Mouse (Mus musculus): ENCODE data around the gene Fam129a. TPM values are rescaled to one million over a fixed set of nuclear protein-coding genes. Genes with fewer than 3 reads are reported as not detected.

Fam129a gene
- total and polyA plus RNA-seq, 2 experiments from 2014 or later: 0.75 to 2.9 TPM

- H3K4me3 ChIP-seq (ENCODE audit: low read depth, low read length): no peak overlapping the region
- no peak overlapping the region for H3K9ac ChIP-seq
- DNase-seq (no peak), ATAC-seq (peak; percentile 64)
- no peak overlapping the region for H3K4me2 ChIP-seq (ENCODE audit: low read depth)
- no peaks in the 10 kb centered on the region for H3K4me1 ChIP-seq (ENCODE audit: insufficient read depth)
- 77% methylated on average over 7 of the region's 7 CpGs for WGBS
- H3K9me3 ChIP-seq (ENCODE audit: low read length): no peaks in the 10 kb centered on the region
- no peak overlapping the region for H3K27ac ChIP-seq (ENCODE audit: low read depth, low read length)
- TF ChIP-seq CTCF (IDR thresholded peaks at IDR 0.05; ENCODE audit: low read depth): peak; percentile 54
- H3K36me3 ChIP-seq (ENCODE audit: insufficient read depth): no peaks in the 10 kb centered on the region
- H3K27me3 ChIP-seq (ENCODE audit: insufficient read depth, low read length): no peaks in the 10 kb centered on the region
Observed at GRCm38 (mm10) chr1:151699363-151699762, 128.4 kb downstream of the Fam129a start.

- TF ChIP-seq CTCF (IDR thresholded peaks at IDR 0.05; ENCODE audit: low read depth): no peak
- Histone ChIP-seq H3K4me3 (ENCODE audit: low read depth, low read length) (no peak overlapping the region), H3K27ac (ENCODE audit: low read depth, low read length) (no peak overlapping the region), H3K27me3 (ENCODE audit: insufficient read depth, low read length) (no peaks in the 10 kb centered on the region), H3K9me3 (ENCODE audit: low read length) (no peaks in the 10 kb centered on the region), H3K36me3 (ENCODE audit: insufficient read depth) (no peaks in the 10 kb centered on the region), H3K9ac (no peak overlapping the region), H3K4me1 (ENCODE audit: insufficient read depth) (no peaks in the 10 kb centered on the region), H3K4me2 (ENCODE audit: low read depth) (no peak overlapping the region)
- WGBS: 25% methylated on average over 1 of the region's 1 CpGs
- DNase-seq (no peak), ATAC-seq (no peak)
Observed at GRCm38 (mm10) chr1:151702816-151703215, 131.8 kb downstream of the Fam129a start.

- Histone ChIP-seq H3K36me3 (ENCODE audit: insufficient read depth) (no peaks in the 10 kb centered on the region), H3K4me3 (ENCODE audit: low read depth, low read length) (no peak overlapping the region), H3K4me2 (ENCODE audit: low read depth) (peak overlapping the region; percentile 29; the same call in 1 of the 2 replicates), H3K9ac (peak overlapping the region; percentile 26; the same call in 1 of the 2 replicates), H3K27ac (ENCODE audit: low read depth, low read length) (no peak overlapping the region), H3K4me1 (ENCODE audit: insufficient read depth) (no peaks in the 10 kb centered on the region), H3K9me3 (ENCODE audit: low read length) (no peaks in the 10 kb centered on the region), H3K27me3 (ENCODE audit: insufficient read depth, low read length) (no peaks in the 10 kb centered on the region; the same call in 1 of the 2 replicates)
- DNase-seq: peak; percentile 90
- TF ChIP-seq CTCF (IDR thresholded peaks at IDR 0.05; ENCODE audit: low read depth): peak; percentile 99
- peak; percentile 90 for ATAC-seq
- WGBS: 42% methylated on average over 11 of the region's 11 CpGs
Observed at GRCm38 (mm10) chr1:151705723-151706396, 134.9 kb downstream of the Fam129a start.

- H3K27me3 ChIP-seq (ENCODE audit: insufficient read depth, low read length): no peaks in the 10 kb centered on the region; the same call in 1 of the 2 replicates
- H3K27ac ChIP-seq (ENCODE audit: low read depth, low read length): no peak overlapping the region
- ATAC-seq: peak; percentile 25
- no peaks in the 10 kb centered on the region for H3K36me3 ChIP-seq (ENCODE audit: insufficient read depth)
- H3K4me1 ChIP-seq (ENCODE audit: insufficient read depth): no peaks in the 10 kb centered on the region
- no peak for TF ChIP-seq CTCF (IDR thresholded peaks at IDR 0.05; ENCODE audit: low read depth)
- H3K4me2 ChIP-seq (ENCODE audit: low read depth): no peak overlapping the region
- H3K9ac ChIP-seq: no peak overlapping the region
- no peak overlapping the region for H3K4me3 ChIP-seq (ENCODE audit: low read depth, low read length)
- DNase-seq: no peak
- no peaks in the 10 kb centered on the region for H3K9me3 ChIP-seq (ENCODE audit: low read length)
- 86% methylated on average over 3 of the region's 3 CpGs for WGBS
Observed at GRCm38 (mm10) chr1:151706397-151706752, 135.4 kb downstream of the Fam129a start.

GRCm38 (mm10) chr1:151708966-151709733 is 138.2 kb downstream of the Fam129a start:
- no peak overlapping the region for H3K9ac ChIP-seq
- no peak overlapping the region for H3K4me3 ChIP-seq (ENCODE audit: low read depth, low read length)
- H3K9me3 ChIP-seq (ENCODE audit: low read length): no peaks in the 10 kb centered on the region
- no peak overlapping the region for H3K27ac ChIP-seq (ENCODE audit: low read depth, low read length)
- DNase-seq (peak; percentile 43), ATAC-seq (no peak)
- no peaks in the 10 kb centered on the region; the same call in 1 of the 2 replicates for H3K27me3 ChIP-seq (ENCODE audit: insufficient read depth, low read length)
- 59% methylated on average over 13 of the region's 13 CpGs for WGBS
- no peaks in the 10 kb centered on the region for H3K4me1 ChIP-seq (ENCODE audit: insufficient read depth)
- H3K4me2 ChIP-seq (ENCODE audit: low read depth): no peak overlapping the region
- TF ChIP-seq CTCF (IDR thresholded peaks at IDR 0.05; ENCODE audit: low read depth): no peak
- H3K36me3 ChIP-seq (ENCODE audit: insufficient read depth): no peaks in the 10 kb centered on the region

- Histone ChIP-seq H3K4me3 (ENCODE audit: low read depth, low read length) (no peak overlapping the region), H3K36me3 (ENCODE audit: insufficient read depth) (no peaks in the 10 kb centered on the region)
- no peak for DNase-seq
Observed at GRCm38 (mm10) chr1:151709734-151710022, 138.7 kb downstream of the Fam129a start.

GRCm38 (mm10) chr1:151710424-151711055 is 139.6 kb downstream of the Fam129a start:
- no peaks in the 10 kb centered on the region for H3K9me3 ChIP-seq (ENCODE audit: low read length)
- no peak overlapping the region for H3K4me2 ChIP-seq (ENCODE audit: low read depth)
- WGBS: 58% methylated on average over 5 of the region's 5 CpGs
- H3K36me3 ChIP-seq (ENCODE audit: insufficient read depth): no peaks in the 10 kb centered on the region
- no peak overlapping the region for H3K9ac ChIP-seq
- no peak for TF ChIP-seq CTCF (IDR thresholded peaks at IDR 0.05; ENCODE audit: low read depth)
- H3K4me3 ChIP-seq (ENCODE audit: low read depth, low read length): no peak overlapping the region
- no peak overlapping the region for H3K27ac ChIP-seq (ENCODE audit: low read depth, low read length)
- H3K4me1 ChIP-seq (ENCODE audit: insufficient read depth): no peaks in the 10 kb centered on the region
- H3K27me3 ChIP-seq (ENCODE audit: insufficient read depth, low read length): no peaks in the 10 kb centered on the region; the same call in 1 of the 2 replicates
- DNase-seq (no peak), ATAC-seq (no peak)

More at GRCm38 (mm10) chr1:151709734-151710022, 138.7 kb downstream of the Fam129a start:
- H3K4me2 ChIP-seq (ENCODE audit: low read depth): no peak overlapping the region
- H3K4me1 ChIP-seq (ENCODE audit: insufficient read depth): no peaks in the 10 kb centered on the region
- WGBS: 72% methylated on average over 2 of the region's 2 CpGs
- TF ChIP-seq CTCF (IDR thresholded peaks at IDR 0.05; ENCODE audit: low read depth): no peak
- no peak overlapping the region for H3K9ac ChIP-seq
- H3K27me3 ChIP-seq (ENCODE audit: insufficient read depth, low read length): no peaks in the 10 kb centered on the region; the same call in 1 of the 2 replicates
- ATAC-seq: no peak
- H3K9me3 ChIP-seq (ENCODE audit: low read length): no peaks in the 10 kb centered on the region
- no peak overlapping the region for H3K27ac ChIP-seq (ENCODE audit: low read depth, low read length)

Measured in forebrain, postnatal 0 days (tissue).